Mouse (Mus musculus) splenic B cell, adult 2 months (primary cell): Measurements from ENCODE around the gene Stac.

Experiments used
- DNase-seq: peaks from one replicate; pipeline ENCODE4 v3.0.0-alpha.2; 2011; ENCODE audit warnings: low read depth, low spot score
- H3K27me3 ChIP-seq: 2 replicates; pipeline ENCODE4 v1.6.1; 2012; ENCODE audit warnings: mild to moderate bottlenecking, low read length, moderate library complexity, mixed read lengths; ENCODE audit not compliant: control insufficient read depth, poor library complexity, insufficient read depth, severe bottlenecking
- H3K36me3 ChIP-seq: 2 replicates; pipeline ENCODE4 v1.6.1; 2012; ENCODE audit warnings: mild to moderate bottlenecking, low read length, moderate library complexity, mixed read lengths; ENCODE audit not compliant: control insufficient read depth, poor library complexity, insufficient read depth, severe bottlenecking

The Stac gene

GRCm38 (mm10) chr9:111655066-111655465, 35.1 kb downstream of the Stac start:
- Histone ChIP-seq H3K36me3 (no peaks in the 10 kb centered on the region), H3K27me3 (no peaks in the 10 kb centered on the region)
- no peak for DNase-seq

GRCm38 (mm10) chr9:111644228-111644627, 45.9 kb downstream of the Stac start:
- no peaks in the 10 kb centered on the region for H3K27me3 ChIP-seq
- H3K36me3 ChIP-seq = no peaks in the 10 kb centered on the region
- DNase-seq = no peak

DNA sequence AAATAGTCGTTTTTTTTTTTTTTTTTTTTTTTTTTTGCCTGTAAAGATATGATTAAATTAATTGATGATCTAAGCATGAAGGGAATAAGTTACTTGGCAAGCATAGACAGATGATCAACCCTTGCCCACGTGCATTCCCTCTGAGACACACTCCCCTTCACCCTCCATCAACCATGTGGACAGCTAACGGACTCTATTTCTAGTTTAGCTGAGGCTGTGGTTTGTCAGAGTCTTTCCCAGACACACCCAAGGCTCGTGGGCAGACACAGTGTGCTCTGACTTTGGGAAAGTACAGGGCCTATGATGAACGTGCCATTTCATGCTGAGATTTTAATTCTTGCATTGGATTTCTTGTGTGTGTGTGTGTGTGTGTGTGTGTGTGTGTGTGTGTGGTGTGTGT, 46.8 kb downstream of the Stac start:
- DNase-seq = peak; percentile 14
- no peaks in the 10 kb centered on the region for H3K27me3 ChIP-seq
- H3K36me3 ChIP-seq = no peaks in the 10 kb centered on the region

DNA sequence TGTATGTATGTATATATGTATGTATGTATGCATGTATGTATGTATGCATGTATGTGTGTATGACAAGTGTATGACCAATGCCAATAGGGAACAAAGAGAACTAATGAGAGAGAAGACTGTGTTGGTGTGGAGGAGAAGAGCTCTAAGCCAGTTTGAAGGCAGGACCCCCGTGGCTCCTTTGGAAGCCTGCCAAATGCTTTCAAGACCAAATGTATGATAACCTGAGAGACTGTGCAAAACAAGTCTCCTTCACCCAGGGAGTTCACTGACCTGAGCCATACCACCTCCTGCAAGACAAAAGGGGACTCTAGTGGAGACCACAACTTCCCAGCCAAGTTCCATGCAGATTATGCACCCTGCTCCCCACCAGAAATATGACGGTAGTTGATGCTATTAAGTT, 52.5 kb downstream of the Stac start:
- no peak for DNase-seq
- H3K36me3 ChIP-seq = no peaks in the 10 kb centered on the region
- H3K27me3 ChIP-seq = no peaks in the 10 kb centered on the region

DNA sequence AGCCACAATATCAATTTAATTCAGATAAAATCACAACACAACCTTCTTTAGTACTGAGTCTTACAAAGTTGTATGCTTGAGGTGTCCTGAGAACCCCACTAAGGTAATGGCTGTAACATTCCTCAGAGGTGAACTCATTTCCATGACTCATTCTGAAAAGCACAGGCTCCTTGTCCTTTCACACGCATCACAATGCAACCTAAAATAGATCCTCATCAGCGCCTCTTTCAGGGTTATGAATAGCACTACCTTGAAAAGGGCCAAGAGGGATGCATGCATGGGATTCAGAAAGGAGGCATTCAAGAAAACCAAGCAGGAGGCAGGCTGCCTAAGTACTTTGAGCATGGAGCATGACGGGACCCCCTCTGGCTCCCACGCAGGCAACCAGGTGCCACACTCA, 57.3 kb downstream of the Stac start:
- DNase-seq = no peak
- Histone ChIP-seq H3K27me3 (no peaks in the 10 kb centered on the region), H3K36me3 (no peaks in the 10 kb centered on the region)

DNA sequence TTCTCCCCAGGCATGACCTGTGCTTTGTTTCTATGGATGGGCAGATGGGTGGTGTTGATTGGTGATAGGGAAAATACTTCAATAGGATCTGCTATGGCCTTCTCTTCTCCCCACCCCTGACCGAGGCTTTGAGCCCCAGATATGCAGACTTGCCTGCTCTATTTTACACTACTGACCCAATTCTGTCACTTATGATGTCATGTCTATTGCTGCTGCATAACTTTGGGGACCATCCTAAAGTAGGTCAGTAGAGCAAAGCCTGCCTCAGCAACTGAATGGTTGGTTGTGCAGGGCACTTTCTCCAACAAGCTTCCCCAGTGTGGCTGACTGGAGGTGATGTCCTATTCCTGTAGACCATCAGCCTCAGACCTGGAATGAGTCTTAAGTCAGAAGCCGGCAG, 69.0 kb downstream of the Stac start:
- Histone ChIP-seq H3K36me3 (no peaks in the 10 kb centered on the region), H3K27me3 (no peaks in the 10 kb centered on the region)
- DNase-seq = no peak

DNA sequence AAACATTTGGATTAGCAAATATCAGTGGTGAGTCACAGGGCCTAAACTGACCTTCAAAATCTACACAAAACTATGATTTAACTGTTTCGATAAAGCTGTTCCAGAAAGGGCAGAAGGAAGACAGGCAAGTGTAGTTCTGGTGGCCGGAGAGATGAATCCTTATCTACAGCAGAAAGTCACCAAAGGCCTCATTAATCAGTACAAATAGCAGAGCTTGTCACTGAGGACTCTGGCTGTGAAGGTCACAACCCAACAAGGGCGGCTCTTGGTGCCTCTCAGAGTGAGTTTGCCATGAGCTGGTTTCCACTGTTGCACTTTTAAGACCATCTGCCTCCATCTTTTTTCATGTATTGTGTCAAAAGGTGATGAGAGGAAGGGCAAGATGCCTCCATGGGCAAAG, 78.8 kb downstream of the Stac start:
- H3K36me3 ChIP-seq = no peaks in the 10 kb centered on the region
- no peak for DNase-seq
- H3K27me3 ChIP-seq = no peaks in the 10 kb centered on the region

- H3K27me3 ChIP-seq = no peaks in the 10 kb centered on the region
- no peak for DNase-seq
- no peaks in the 10 kb centered on the region for H3K36me3 ChIP-seq
These were observed 81.4 kb downstream of the Stac start for GRCm38 (mm10) chr9:111608762-111609161.

GRCm38 (mm10) chr9:111606603-111607002, 83.5 kb downstream of the Stac start:
- Histone ChIP-seq H3K27me3 (no peaks in the 10 kb centered on the region), H3K36me3 (no peaks in the 10 kb centered on the region)
- DNase-seq = no peak

DNA sequence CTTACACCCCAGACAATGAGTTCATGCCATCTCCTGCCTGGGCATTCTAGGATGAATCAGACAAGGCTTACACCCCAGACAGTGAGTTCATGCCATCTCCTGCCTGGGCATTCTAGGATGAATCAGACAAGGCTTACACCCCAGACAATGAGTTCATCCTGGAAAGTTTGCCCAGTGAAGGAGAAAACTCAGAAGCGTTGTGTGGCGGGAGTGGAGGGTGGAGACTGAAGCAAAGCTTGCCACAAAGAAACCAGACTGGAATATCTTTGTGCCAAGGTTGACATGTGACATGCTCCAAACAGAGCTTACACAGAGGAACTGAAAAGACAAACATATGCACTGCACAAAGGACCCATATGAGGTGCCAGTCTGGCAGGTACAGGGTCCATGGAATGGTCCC, 102.6 kb downstream of the Stac start:
- H3K27me3 ChIP-seq = no peaks in the 10 kb centered on the region
- no peak for DNase-seq
- H3K36me3 ChIP-seq = no peaks in the 10 kb centered on the region

DNA sequence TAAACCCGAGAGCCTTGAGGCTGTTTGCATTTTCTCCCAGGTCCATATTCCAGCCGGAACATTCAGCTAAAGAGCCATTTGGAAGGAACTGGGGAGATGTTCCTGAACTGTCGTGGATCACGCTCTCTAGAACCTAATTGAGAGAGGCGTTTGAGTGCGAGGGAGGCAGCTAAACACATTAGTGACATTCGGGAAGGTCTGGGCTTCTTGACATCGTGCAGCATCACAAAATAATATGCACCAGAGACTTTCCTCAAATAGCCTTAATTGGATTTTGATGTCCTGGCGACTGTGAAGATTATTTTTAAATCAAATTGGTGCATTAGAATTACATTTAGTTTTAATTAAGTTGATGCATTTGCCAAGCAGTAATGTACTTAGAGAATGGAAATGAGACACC, 111.4 kb downstream of the Stac start:
- no peak for DNase-seq
- Histone ChIP-seq H3K27me3 (no peaks in the 10 kb centered on the region), H3K36me3 (no peaks in the 10 kb centered on the region)

- Histone ChIP-seq H3K36me3 (no peaks in the 10 kb centered on the region), H3K27me3 (no peaks in the 10 kb centered on the region)
- peak; percentile 25 for DNase-seq
These were observed 112.7 kb downstream of the Stac start for GRCm38 (mm10) chr9:111577453-111577852.

- no peaks in the 10 kb centered on the region for H3K27me3 ChIP-seq
- H3K36me3 ChIP-seq = no peaks in the 10 kb centered on the region
- DNase-seq = no peak
These were observed 114.3 kb downstream of the Stac start for GRCm38 (mm10) chr9:111575889-111576288.

GRCm38 (mm10) chr9:111573836-111574235, 116.3 kb downstream of the Stac start:
- no peaks in the 10 kb centered on the region for H3K27me3 ChIP-seq
- no peak for DNase-seq
- H3K36me3 ChIP-seq = no peaks in the 10 kb centered on the region

DNA sequence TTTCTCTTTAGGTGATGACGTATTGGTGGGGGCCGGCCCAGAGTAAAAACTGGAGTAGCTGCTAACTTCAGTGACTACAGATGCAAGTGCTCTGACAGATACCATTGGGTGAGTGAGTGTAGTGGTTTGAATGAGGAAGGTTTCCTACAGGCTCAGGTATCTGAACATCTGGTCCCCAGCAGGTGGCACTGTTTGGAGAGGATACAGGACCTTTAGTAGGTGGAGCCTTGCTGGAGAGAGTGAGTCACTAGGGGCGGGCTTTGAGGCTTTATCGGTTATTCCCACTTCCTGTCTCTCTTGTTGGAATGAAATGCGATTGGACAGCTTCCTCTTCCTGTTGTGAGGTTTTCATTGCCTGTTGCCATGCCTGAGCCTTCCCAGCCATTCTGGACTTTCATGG, 118.5 kb downstream of the Stac start:
- Histone ChIP-seq H3K36me3 (no peaks in the 10 kb centered on the region), H3K27me3 (no peaks in the 10 kb centered on the region)
- DNase-seq = no peak

DNA sequence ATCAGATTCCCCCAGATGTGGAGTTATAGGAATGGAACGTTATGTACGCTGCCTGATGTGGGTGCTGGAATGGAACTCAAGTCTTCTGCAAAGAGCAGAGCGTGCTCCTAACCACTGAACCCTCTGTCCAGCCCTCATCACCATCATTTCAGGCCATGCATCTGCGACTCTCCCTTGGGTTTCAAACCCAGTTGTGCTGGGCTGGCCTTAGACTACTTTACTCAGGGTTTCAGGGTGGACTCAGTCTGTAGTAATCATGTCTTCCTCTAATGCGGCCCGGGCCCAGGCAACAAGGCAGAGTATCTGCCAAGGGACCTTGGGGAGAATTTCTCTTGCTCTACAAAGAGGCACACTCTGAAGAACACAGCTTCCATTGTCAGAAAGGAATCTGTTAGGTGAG, 126.0 kb downstream of the Stac start:
- no peaks in the 10 kb centered on the region for H3K36me3 ChIP-seq

More for the DNA sequence above, 126.0 kb downstream of the Stac start:
- no peaks in the 10 kb centered on the region for H3K27me3 ChIP-seq
- DNase-seq = no peak
